Mouse (Mus musculus) forebrain, embryonic 11.5 days (tissue): ENCODE data around the gene Ceacam3. TPM values are rescaled to one million over a fixed set of nuclear protein-coding genes. Genes with fewer than 3 reads are reported as not detected.
"Not testable (repeated sequence)": the region's sequence is repeated elsewhere in the genome, so short reads cannot be mapped to it uniquely, and the experiment has no call there.

Experiments
- ATAC-seq: fragments of 200-750 bp; cut with Nextera tagmentation; replicated peaks from 2 replicates; pipeline ENCODE4 v1.8.0; 2017; ENCODE audit warnings: moderate TSS enrichment; ENCODE audit not compliant: low FRiP score
- DNase-seq: peaks from one replicate; pipeline ENCODE4 v3.0.0-alpha.2; 2017; ENCODE audit warnings: low spot score
- H3K27ac ChIP-seq: fragments of 300-500 bp; sonication (generic); 2 replicates; pipeline ENCODE4 v1.5.1; 2014; ENCODE audit warnings: low read depth, low read length
- H3K27me3 ChIP-seq: fragments of 300-500 bp; sonication (generic); 2 replicates; pipeline ENCODE4 v1.6.1; 2014; ENCODE audit warnings: mild to moderate bottlenecking, low read length, mixed read lengths; ENCODE audit not compliant: control insufficient read depth, insufficient read depth
- H3K36me3 ChIP-seq: fragments of 300-500 bp; sonication (generic); 2 replicates; pipeline ENCODE4 v1.6.1; 2014; ENCODE audit warnings: mild to moderate bottlenecking, low read length, moderate library complexity, mixed read lengths; ENCODE audit not compliant: control insufficient read depth, insufficient read depth
- H3K4me1 ChIP-seq: fragments of 300-500 bp; sonication (generic); replicated peaks from 2 replicates; pipeline ENCODE4 v1.6.1; 2014; ENCODE audit warnings: low read length, mixed read lengths; ENCODE audit not compliant: control insufficient read depth, insufficient read depth
- H3K4me2 ChIP-seq: fragments of 300-500 bp; sonication (generic); 2 replicates; pipeline ENCODE4 v1.6.1; 2014; ENCODE audit warnings: low read depth, mild to moderate bottlenecking, low read length, moderate library complexity, mixed read lengths; ENCODE audit not compliant: severe bottlenecking
- H3K4me3 ChIP-seq: fragments of 300-500 bp; sonication (generic); 2 replicates; pipeline ENCODE4 v1.5.1; 2014; ENCODE audit warnings: low read depth, low read length
- H3K9ac ChIP-seq: fragments of 300-500 bp; sonication (generic); 2 replicates; pipeline ENCODE4 v1.6.1; 2014; ENCODE audit warnings: low read length
- H3K9me3 ChIP-seq: fragments of 300-500 bp; sonication (generic); 2 replicates; pipeline ENCODE4 v1.6.1; 2016; ENCODE audit warnings: low read length, mixed read lengths; ENCODE audit not compliant: control insufficient read depth
- WGBS: fragments of 180-500 bp; shearing (Covaris S2); extraction: QIAGEN DNeasy Blood & Tissue Kit; methylation state at CpG from one replicate; pipeline ENCODE4 v1.1.7; 2014; 5-methylcytosine and 5-hydroxymethylcytosine counted together
- polyA plus RNA-seq: library from polyadenylated mRNA; unstranded; fragments of >200 nt; fragmentation: Nextera tagmentation; extraction: Ambion mirVana; gene quantifications from 2 replicates; pipeline ENCODE4 v1.2.1, GENCODE M21; 2014

Ceacam3 gene
- not detected in 2 replicates for polyA plus RNA-seq

DNA sequence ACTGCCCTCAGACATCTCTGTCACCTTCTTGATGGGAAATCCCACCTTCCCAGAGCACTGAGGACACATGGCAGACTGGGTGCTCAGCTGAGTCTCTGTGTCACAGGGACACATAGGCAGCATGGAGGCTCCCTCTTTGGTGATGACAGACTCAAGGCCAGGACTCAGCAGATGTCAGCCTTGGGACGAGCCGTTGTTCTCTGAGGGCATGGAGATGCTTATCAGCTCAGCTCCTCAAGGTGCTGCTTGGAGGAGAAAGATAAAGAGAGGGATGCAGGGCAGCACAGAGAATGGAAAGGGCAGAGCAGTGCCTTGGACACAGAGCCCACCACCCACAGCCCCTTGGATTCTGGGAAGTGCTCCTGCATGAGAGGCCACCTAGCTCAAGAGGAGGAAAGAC lies at the start of gene Ceacam3:
Gene Ceacam3 (plus strand): TSS at position 352 of the 400 bp plus-strand sequence.
- Histone ChIP-seq H3K9ac (no peak within 1 kb of the TSS), H3K4me3 (no peak within 1 kb of the TSS), H3K4me2 (no peak within 1 kb of the TSS), H3K4me1 (no peaks in the 10 kb centered on the region), H3K9me3 (peaks cover 8% of the 10 kb centered on the region; the same call in 1 of the 2 replicates), H3K27ac (no peak within 1 kb of the TSS), H3K36me3 (no peaks in the 10 kb centered on the region), H3K27me3 (no peaks in the 10 kb centered on the region)
- DNase-seq = no peak
- WGBS = 92% methylated on average over 2 of the region's 2 CpGs
- ATAC-seq = no peak

DNA sequence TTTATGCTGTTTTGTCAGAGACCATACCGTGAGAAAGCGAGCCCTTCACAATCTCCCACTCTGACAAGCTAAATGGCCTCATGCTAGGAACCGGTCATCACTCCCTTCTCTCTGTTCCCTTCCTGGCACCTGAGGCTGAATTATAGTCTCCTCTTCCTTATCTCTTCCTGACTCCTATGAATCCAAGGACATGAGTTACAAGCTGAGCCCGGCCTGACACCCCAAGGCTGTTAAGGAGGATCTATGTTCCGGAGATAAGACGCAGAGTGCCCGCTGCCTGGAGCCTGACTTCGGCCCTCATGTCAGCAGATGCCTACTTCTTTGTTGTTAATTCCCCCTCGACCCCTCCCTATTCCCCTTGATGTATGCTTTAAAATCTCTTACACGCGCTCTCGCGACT lies 48.5 kb upstream of the Ceacam3 start:
- not testable (repeated sequence) for H3K36me3 ChIP-seq, ATAC-seq, H3K4me1 ChIP-seq, H3K4me2 ChIP-seq, H3K27me3 ChIP-seq, DNase-seq, H3K4me3 ChIP-seq, H3K9me3 ChIP-seq, H3K9ac ChIP-seq, H3K27ac ChIP-seq
- 90% methylated on average over 13 of the region's 13 CpGs for WGBS

DNA sequence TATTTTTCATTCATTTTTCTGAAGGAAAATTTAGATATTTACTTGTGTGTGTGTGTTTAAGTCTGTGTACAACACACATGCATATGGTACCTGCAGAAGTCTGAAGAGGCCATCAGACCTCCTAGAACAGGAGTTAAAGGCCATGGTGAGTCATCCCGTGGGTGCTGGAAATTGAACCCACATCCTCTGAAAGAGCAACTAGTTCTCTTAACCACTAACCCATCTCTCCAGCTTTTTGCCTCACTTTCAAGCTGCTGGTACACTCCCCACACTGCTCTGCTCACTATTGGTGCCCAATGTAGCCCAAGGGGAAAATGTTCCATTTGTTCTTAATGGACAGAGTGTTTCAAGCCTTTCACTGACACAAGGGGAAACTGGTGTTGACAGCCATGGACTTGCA lies 14.8 kb upstream of the Ceacam3 start:
- H3K27me3 ChIP-seq = no peaks in the 10 kb centered on the region
- no peak overlapping the region for H3K4me2 ChIP-seq
- no peak overlapping the region for H3K9ac ChIP-seq
- no peak for ATAC-seq
- no peaks in the 10 kb centered on the region; the same call in 1 of the 2 replicates for H3K9me3 ChIP-seq
- 92% methylated on average over 1 of the region's 1 CpGs for WGBS
- no peak overlapping the region for H3K4me3 ChIP-seq
- DNase-seq = no peak
- H3K36me3 ChIP-seq = no peaks in the 10 kb centered on the region
- H3K4me1 ChIP-seq = no peaks in the 10 kb centered on the region
- H3K27ac ChIP-seq = no peak overlapping the region

DNA sequence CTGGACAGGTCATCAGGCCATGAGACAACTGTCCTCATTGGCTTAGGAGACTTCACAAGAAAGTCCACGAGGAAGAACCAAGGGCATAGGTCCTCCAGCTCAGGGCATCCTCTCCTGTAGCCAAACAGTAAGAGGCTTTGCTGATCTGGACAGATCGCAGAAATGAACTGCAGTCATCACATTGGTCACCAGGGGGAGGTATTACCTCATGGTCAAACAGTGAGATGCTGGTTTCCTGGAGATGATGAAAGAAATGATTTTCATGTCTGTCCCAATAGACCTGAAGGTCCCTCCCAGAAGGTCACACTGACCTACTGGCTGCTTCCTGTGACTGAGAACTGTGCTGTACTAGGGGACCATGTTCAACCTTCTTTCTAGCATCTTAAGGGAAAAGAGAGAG lies 5.6 kb downstream of the Ceacam3 start:
- peaks cover 2% of the 10 kb centered on the region; the same call in 1 of the 2 replicates for H3K9me3 ChIP-seq
- no peak overlapping the region for H3K9ac ChIP-seq
- no peak overlapping the region for H3K4me2 ChIP-seq
- 39% methylated on average over 2 of the region's 2 CpGs for WGBS
- no peak overlapping the region for H3K27ac ChIP-seq
- no peaks in the 10 kb centered on the region for H3K27me3 ChIP-seq
- no peak overlapping the region for H3K4me3 ChIP-seq
- no peaks in the 10 kb centered on the region for H3K36me3 ChIP-seq
- no peaks in the 10 kb centered on the region for H3K4me1 ChIP-seq
- ATAC-seq (no peak), DNase-seq (no peak)

DNA sequence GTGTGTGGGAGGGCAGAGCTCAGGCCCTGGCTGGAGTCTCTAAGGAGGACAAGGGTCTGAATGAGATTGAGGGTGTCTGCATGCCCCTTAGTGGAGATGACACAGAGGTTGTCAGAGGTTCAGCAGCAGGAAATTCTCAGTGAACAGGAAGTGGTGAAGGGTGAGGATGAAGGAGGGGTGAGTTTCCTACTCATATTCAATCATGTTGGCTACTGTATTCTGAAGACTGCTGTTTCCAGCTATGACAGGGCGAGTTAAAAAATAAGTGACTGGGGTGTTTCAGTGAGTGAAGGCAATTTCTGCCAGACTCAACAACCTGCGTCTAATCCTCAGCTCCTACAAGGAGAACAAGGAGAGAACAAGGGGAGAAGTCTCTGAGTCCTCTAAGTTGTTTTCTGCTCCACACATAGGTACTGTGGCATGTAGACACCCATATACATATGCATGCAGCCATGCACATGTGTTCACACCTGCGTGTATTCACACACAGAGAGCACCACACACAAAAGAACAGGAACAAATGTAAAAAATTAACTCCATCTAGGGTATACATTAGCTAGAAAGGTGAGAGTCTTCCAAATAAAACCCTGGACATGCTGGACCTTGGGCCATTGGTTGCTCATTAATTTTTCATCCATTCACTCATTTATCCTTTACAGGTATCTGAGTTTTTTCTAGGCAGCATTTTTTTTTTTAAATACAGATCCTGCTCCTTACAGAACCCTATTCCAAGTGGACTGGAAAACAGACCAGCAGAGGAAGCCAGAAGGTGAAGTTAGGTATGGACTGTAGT lies 7.0 kb downstream of the Ceacam3 start:
- WGBS = 77% methylated on average over 3 of the region's 3 CpGs
- Histone ChIP-seq H3K4me2 (no peak overlapping the region), H3K4me1 (no peaks in the 10 kb centered on the region), H3K36me3 (no peaks in the 10 kb centered on the region), H3K9ac (no peak overlapping the region), H3K27me3 (no peaks in the 10 kb centered on the region), H3K27ac (no peak overlapping the region), H3K9me3 (peaks cover 2% of the 10 kb centered on the region; the same call in 1 of the 2 replicates), H3K4me3 (no peak overlapping the region)
- DNase-seq = no peak
- ATAC-seq = no peak

DNA sequence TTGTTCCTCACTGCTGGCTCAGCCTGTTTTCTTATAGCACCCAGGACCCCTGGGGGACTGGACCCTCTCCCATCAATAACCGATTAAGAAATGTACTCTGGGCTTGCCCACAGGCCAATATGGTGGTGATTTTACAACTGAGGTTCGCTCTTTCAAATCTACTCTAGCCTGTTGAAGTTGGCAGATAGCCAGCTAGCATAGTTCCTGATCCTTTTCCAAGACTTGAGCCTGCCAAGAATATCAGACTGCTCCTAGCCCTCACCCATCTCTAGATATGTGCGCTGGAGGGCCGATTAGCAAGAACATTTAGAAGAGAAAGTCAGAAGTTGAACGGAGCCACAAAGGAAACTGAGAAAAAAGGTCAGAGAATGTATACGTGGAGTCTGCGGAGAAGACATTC lies 8.9 kb downstream of the Ceacam3 start:
- no peaks in the 10 kb centered on the region for H3K4me1 ChIP-seq
- H3K4me3 ChIP-seq = no peak overlapping the region
- no peak overlapping the region for H3K4me2 ChIP-seq
- H3K27ac ChIP-seq = no peak overlapping the region
- 87% methylated on average over 7 of the region's 7 CpGs for WGBS
- no peak overlapping the region for H3K9ac ChIP-seq
- H3K27me3 ChIP-seq = no peaks in the 10 kb centered on the region
- DNase-seq (no peak), ATAC-seq (no peak)
- H3K9me3 ChIP-seq = no peaks in the 10 kb centered on the region; the same call in 1 of the 2 replicates
- H3K36me3 ChIP-seq = no peaks in the 10 kb centered on the region

GRCm38 (mm10) chr7:17171827-17172226 lies 21.7 kb downstream of the Ceacam3 start:
- WGBS = 94% methylated on average over 4 of the region's 4 CpGs
- Histone ChIP-seq H3K4me2 (no peak overlapping the region), H3K4me3 (no peak overlapping the region), H3K9me3 (peaks cover 7% of the 10 kb centered on the region; the same call in 1 of the 2 replicates), H3K27me3 (no peaks in the 10 kb centered on the region), H3K36me3 (no peaks in the 10 kb centered on the region), H3K9ac (no peak overlapping the region), H3K4me1 (no peaks in the 10 kb centered on the region), H3K27ac (no peak overlapping the region)
- ATAC-seq = no peak
- DNase-seq = peak; percentile 17

DNA sequence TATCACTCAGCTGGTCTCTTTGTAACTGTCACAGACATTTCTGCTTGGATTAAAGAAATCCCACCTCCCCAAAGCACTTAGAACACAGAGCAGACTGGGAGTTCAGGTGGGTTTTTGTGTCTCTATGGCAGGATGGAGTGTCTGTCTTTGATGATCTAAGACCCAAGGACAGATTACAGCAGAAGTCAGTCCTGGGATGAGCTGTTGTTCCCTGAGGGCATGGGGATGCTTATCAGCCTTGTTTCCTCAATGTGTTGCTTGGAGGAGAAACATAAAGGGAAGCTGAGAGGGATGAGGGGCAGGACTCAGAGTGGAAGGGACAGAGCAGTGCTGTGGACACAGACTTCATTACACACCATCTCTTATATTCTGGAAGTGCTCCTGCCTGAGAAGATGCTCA lies 53.1 kb downstream of the Ceacam3 start, which contains the start of gene Psg29:
Gene Psg29 (plus strand): TSS at position 301 of the 400 bp plus-strand sequence.
- Histone ChIP-seq H3K4me1 (no peaks in the 10 kb centered on the region), H3K9ac (no peak within 1 kb of the TSS), H3K4me3 (no peak within 1 kb of the TSS), H3K36me3 (no peaks in the 10 kb centered on the region), H3K4me2 (no peak within 1 kb of the TSS), H3K27me3 (no peaks in the 10 kb centered on the region), H3K9me3 (peaks cover 12% of the 10 kb centered on the region; the same call in 1 of the 2 replicates), H3K27ac (no peak within 1 kb of the TSS)
- no peak for DNase-seq
- no peak for ATAC-seq
